Mouse (Mus musculus) heart, postnatal 14 days (tissue): ENCODE data around the gene 2410015M20Rik. TPM values are rescaled to one million over a fixed set of nuclear protein-coding genes. Genes with fewer than 3 reads are reported as not detected.
A peak's percentile ranks its signal among the peaks of the same experiment; 100 is the strongest.

Source experiments
- DNase-seq, 2 experiments: peaks; one replicate each; pipeline ENCODE4 v3.0.0; 2021 to 2022
- intact Hi-C: fragments of 180-260 bp; cut with DNase I; formaldehyde crosslinking; loops from one replicate; pipeline ENCODE4 v1.15.1; 2025
- total RNA-seq, 2 experiments: library from RNA; stranded (reverse); gene quantifications; 2 replicates each; pipeline ENCODE4 v1.2.3; 2021

The 2410015M20Rik gene
- total RNA-seq, 2 experiments from 2014 or later: 347 to 349 TPM

DNA sequence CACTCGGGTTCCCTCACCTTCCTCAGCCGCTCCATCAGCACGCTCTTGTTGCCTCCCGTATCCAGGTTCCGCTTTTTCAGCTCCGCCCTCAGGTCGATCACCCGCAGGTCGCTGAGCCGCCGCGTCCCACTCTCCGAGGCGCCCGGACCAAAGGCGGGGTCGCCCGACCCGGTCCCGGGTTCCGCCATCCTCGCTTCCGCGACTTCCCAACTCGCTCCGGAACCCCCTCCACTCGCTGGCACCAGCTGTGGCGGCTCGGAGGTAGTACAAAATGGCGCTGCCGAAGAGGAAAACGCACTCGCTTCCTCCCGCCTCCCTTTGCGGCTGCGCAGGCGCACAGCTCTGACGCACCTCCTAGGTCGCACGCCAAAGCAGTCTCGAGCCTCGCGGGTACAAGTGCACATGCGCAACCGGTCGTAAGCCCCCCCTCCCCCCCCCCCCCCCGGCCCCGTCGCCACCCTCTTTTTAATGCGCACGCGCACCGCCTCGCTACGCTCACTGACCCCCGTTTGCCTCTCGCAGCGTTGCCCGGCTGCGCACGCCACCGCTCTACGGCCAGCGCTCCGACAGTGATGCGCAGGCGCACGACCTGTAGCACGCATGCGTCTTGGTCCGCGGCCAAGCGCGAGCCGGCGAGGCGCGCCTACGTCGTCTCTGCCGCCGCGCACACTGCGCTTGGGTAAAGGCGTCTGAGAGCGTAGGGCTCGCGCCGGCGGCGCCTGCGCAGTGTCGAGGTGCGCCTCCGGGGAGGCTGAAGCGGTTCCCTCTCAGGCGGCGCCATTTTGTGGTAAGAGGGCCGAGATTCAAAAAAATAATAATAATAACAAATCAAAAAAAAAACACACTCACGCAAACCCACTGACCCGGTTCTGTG is 25.1 kb downstream of the 2410015M20Rik start, which contains the start of the genes Safb2 and Safb:
Gene Safb2, minus strand, starts transcription at position 329 of the 874 bp plus-strand sequence.
Gene Safb, plus strand, starts transcription at position 569 of the 874 bp plus-strand sequence.
- DNase-seq: peak; percentile 100
- intact Hi-C loops: loop anchor here (5.0 kb wide), 1 partner anchor 697 kb away; no protein-coding TSS in a partner anchor

- intact Hi-C loops: no loop called here
- peak; percentile 44 for DNase-seq
Measured at GRCm38 (mm10) chr17:56583611-56584256, 25.8 kb downstream of the 2410015M20Rik start.

GRCm38 (mm10) chr17:56583071-56583470 is 26.5 kb downstream of the 2410015M20Rik start:
- no peak for DNase-seq
- intact Hi-C loops: no loop called here

DNA sequence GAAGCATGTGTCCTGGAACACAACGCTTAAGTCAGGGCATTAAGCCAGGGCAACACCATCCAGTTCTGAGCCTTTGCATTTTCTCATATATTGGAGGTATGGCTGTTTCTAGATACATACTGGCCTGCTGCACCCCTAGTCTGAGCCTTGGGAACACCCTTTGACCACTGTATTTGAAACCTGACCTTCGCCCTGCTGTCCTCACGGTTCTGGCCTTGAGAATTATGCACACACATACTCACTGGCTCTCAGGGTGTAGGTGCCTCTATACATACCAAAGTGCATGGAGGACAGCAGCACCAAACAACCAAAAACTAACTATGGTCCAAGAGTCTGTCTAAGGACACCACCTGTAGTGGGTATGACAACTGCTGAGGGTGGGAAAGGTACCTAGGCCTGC is 36.6 kb downstream of the 2410015M20Rik start:
- DNase-seq: no peak
- intact Hi-C loops: no loop called here

DNA sequence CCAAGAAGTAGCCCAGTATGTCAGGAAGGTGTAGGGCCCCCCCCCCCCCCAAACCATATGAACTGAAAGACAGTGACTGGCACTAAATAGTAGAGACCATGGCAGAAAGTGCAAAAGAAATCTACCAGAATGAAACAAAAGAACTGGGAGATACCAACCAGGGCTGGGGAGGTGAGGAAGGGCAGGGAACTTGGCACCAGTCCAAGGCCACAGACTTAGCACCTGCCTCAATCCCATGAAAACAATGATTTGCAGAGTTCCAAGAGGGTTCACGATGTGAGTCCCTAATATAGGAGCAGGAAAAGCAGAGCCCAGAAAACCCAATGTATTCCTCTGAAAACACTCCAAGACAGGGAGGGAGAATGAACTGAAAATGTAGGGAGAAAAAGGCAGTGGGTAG is 37.4 kb downstream of the 2410015M20Rik start:
- no peak for DNase-seq
- intact Hi-C loops: no loop called here

DNA sequence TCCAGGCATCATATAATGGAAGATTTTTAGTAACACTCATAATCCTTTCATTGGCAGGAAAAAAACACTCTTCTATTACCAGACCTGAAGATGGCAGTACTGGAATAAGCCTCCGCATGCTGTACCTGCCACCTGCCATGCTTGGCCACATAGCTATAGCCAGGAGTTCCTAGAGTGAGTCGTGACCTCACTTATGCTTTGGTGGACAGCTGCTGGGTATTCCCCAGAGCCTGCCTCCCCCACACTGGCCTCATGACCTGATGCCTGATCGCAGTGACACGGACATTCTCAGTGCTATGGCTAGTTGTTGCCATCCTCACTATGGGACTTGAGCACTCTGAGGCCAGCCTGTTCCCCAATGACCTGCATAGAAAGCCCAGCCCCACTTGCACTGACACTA is 39.3 kb downstream of the 2410015M20Rik start:
- intact Hi-C loops: no loop called here
- DNase-seq: no peak

- intact Hi-C loops: no loop called here
- no peak for DNase-seq
Measured at GRCm38 (mm10) chr17:56567370-56567769, 42.2 kb downstream of the 2410015M20Rik start.

GRCm38 (mm10) chr17:56566918-56567317 is 42.7 kb downstream of the 2410015M20Rik start:
- DNase-seq: no peak
- intact Hi-C loops: no loop called here

DNA sequence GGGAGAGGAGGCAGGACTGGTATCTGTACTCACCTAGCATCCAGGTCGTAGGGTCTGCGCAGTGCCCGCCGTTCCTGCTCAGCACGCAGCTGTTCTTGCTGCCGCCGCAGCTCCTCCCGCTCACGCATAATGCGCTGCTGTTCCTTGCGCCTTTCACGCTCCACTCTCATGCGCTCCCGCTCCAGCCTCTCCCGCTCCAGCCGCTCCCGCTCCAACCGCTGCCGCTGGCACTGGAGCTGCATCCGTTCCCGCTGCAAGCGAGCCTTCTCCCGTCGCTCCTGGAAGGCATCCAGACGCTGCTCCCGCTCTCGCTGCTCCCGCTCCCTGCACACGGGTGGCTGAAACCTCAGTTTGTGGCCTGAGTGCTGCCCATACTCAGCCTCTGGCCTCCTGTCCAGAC is 43.3 kb downstream of the 2410015M20Rik start:
- DNase-seq: no peak
- intact Hi-C loops: no loop called here

GRCm38 (mm10) chr17:56561866-56562265 is 47.7 kb downstream of the 2410015M20Rik start:
- no peak for DNase-seq
- intact Hi-C loops: loop anchor here (5.0 kb wide), 1 partner anchor 105 kb away; no protein-coding TSS in a partner anchor

DNA sequence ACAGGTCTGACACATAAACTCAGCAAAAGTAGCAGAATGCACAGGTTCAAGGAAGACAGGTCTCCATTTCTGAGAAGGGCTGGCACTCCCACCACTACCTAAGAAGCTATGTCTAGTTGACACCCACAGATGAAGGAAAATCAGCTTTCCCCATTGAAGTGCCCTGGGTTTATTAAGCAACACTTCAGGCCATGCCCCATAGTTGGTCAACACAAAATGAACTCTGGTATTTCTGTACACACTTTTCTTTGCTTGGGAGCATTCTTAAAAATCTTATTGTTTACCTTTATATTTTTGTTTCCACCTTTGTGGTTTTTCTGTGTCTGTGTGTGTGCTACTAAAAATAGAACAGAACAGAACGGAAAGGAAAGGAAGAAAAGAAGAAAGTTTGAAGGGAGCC is 49.4 kb downstream of the 2410015M20Rik start:
- no peak for DNase-seq
- intact Hi-C loops: loop anchor here (5.0 kb wide), 1 partner anchor 107 kb away; no protein-coding TSS in a partner anchor

DNA sequence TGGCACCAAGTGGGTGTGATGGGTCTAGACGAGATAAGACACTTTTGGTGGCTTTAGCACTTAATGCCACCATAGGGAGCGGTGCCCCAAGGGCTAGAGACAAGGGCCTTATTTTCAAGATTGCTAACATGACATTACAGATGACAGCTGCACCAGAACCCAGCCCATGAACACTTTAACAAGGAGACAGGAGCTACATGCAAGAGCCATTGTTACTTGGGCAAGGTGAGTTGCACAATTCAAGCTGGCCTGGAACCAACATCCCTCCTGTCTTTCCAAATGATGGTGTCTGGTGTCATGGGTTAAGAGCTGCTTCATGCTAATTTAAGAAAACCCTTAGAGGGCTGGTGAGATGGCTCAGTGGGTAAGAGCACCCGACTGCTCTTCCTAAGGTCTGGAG is 50.2 kb downstream of the 2410015M20Rik start:
- DNase-seq: no peak
- intact Hi-C loops: loop anchor here (5.0 kb wide), 2 partner anchors 132 to 152 kb away; no protein-coding TSS in a partner anchor

GRCm38 (mm10) chr17:56558448-56558847 is 51.1 kb downstream of the 2410015M20Rik start:
- DNase-seq: peak; percentile 71 to 78
- intact Hi-C loops: loop anchor here (5.0 kb wide), 2 partner anchors 131 to 151 kb away; no protein-coding TSS in a partner anchor

Other genes with a start within 250 kb of the 2410015M20Rik start
- 10 to 100 TPM; 60.3 to 64.8 TPM for gene Ptprs, start 133.3 kb downstream of the 2410015M20Rik start, total RNA-seq
- not detected for gene Znrf4, start 97.3 kb downstream of the 2410015M20Rik start, total RNA-seq
- under 1 TPM; 0.43 to 0.51 TPM for gene Gm20219, start 55.4 kb downstream of the 2410015M20Rik start, total RNA-seq
- 10 to 100 TPM; 62.2 to 65.6 TPM for gene Safb2, start 25.2 kb downstream of the 2410015M20Rik start, total RNA-seq
- 10 to 100 TPM; 78.1 to 88.8 TPM for gene Safb, start 24.9 kb downstream of the 2410015M20Rik start, total RNA-seq
- 100 to 1,000 TPM; 717 to 746 TPM for gene Rpl36, start 3.6 kb upstream of the 2410015M20Rik start, total RNA-seq
- gene Lonp1, start 17.1 kb upstream of the 2410015M20Rik start, total RNA-seq: 100 to 1,000 TPM in 1 of 2 experiments, 10 to 100 TPM in 1; 97.3 to 104 TPM
- gene Catsperd, start 18.4 kb upstream of the 2410015M20Rik start, total RNA-seq: not detected
- 10 to 100 TPM; 41.8 to 44.7 TPM for gene Ranbp3, start 63.5 kb upstream of the 2410015M20Rik start, total RNA-seq
- 100 to 1,000 TPM; 796 to 811 TPM for gene Ndufa11, start 108.0 kb upstream of the 2410015M20Rik start, total RNA-seq
- gene Vmac, start 108.3 kb upstream of the 2410015M20Rik start, total RNA-seq: 1 to 10 TPM; 5.3 to 7.6 TPM
- 10 to 100 TPM; 19.7 to 20.0 TPM for gene Nrtn, start 147.8 kb upstream of the 2410015M20Rik start, total RNA-seq
- 10 to 100 TPM; 19.6 to 21.6 TPM for gene Dus3l, start 155.0 kb upstream of the 2410015M20Rik start, total RNA-seq
- gene Prr22, start 160.5 kb upstream of the 2410015M20Rik start, total RNA-seq: under 1 TPM; 0.48 to 0.49 TPM
- gene Rfx2, start 221.2 kb upstream of the 2410015M20Rik start, total RNA-seq: 1 to 10 TPM; 4.3 to 6.0 TPM